Mouse (Mus musculus): ENCODE measurements around the gene Syce3. TPM values are rescaled to one million over a fixed set of nuclear protein-coding genes. Genes with fewer than 3 reads are reported as not detected.

Syce3 gene
- polyA plus RNA-seq, 1 experiment from 2014 or later = not detected

- DNase-seq (ENCODE audit: low spot score) = no peak
- no peak within 1 kb of the TSS for H3K27ac ChIP-seq
Observed at GRCm38 (mm10) chr15:89376957-89377356, 33.3 kb downstream of the Syce3 start, which contains the start of gene Tymp. Gene Tymp, minus strand, starts transcription at chr15:89377039.

GRCm38 (mm10) chr15:89376040-89376439 lies 34.3 kb downstream of the Syce3 start:
- Histone ChIP-seq H3K4me3 (no peak overlapping the region), H3K36me3 (peaks cover 21% of the 10 kb centered on the region), H3K4me1 (replicated peaks) (peaks cover 53% of the 10 kb centered on the region), H3K27ac (no peak overlapping the region), H3K9me3 (no peaks in the 10 kb centered on the region), H3K27me3 (ENCODE audit: insufficient read depth, poor library complexity, severe bottlenecking) (peaks cover 57% of the 10 kb centered on the region)
- DNase-seq (ENCODE audit: low spot score) = no peak
- 77% methylated on average over 7 of the region's 7 CpGs for WGBS

More at GRCm38 (mm10) chr15:89376957-89377356, 33.3 kb downstream of the Syce3 start, which contains the start of gene Tymp:
- H3K36me3 ChIP-seq = peaks cover 12% of the 10 kb centered on the region
- H3K4me1 ChIP-seq (replicated peaks) = peaks cover 51% of the 10 kb centered on the region
- H3K9me3 ChIP-seq = no peaks in the 10 kb centered on the region
- peaks cover 65% of the 10 kb centered on the region for H3K27me3 ChIP-seq (ENCODE audit: insufficient read depth, poor library complexity, severe bottlenecking)
- WGBS = 17% methylated on average over 16 of the region's 16 CpGs
- H3K4me3 ChIP-seq = peak within 1 kb of the TSS; percentile 55

GRCm38 (mm10) chr15:89374801-89375534 lies 35.3 kb downstream of the Syce3 start:
- 92% methylated on average over 17 of the region's 17 CpGs for WGBS
- Histone ChIP-seq H3K27ac (peak overlapping the region; percentile 95; the same call in 1 of the 2 replicates), H3K27me3 (ENCODE audit: insufficient read depth, poor library complexity, severe bottlenecking) (peaks cover 47% of the 10 kb centered on the region), H3K9me3 (no peaks in the 10 kb centered on the region), H3K4me1 (replicated peaks) (peaks cover 53% of the 10 kb centered on the region), H3K36me3 (peaks cover 32% of the 10 kb centered on the region), H3K4me3 (no peak overlapping the region)
- no peak for DNase-seq (ENCODE audit: low spot score)

GRCm38 (mm10) chr15:89374340-89374739 lies 36.0 kb downstream of the Syce3 start:
- 51% methylated on average over 9 of the region's 9 CpGs for WGBS
- Histone ChIP-seq H3K4me1 (replicated peaks) (peaks cover 51% of the 10 kb centered on the region), H3K27ac (peak overlapping the region; percentile 95), H3K9me3 (no peaks in the 10 kb centered on the region), H3K4me3 (peak overlapping the region; percentile 71), H3K27me3 (ENCODE audit: insufficient read depth, poor library complexity, severe bottlenecking) (peaks cover 40% of the 10 kb centered on the region), H3K36me3 (peaks cover 38% of the 10 kb centered on the region)
- DNase-seq (ENCODE audit: low spot score) = no peak

- under 1% methylated on average over 42 of the region's 42 CpGs for WGBS
- Histone ChIP-seq H3K4me1 (replicated peaks) (peaks cover 45% of the 10 kb centered on the region), H3K36me3 (peaks cover 44% of the 10 kb centered on the region), H3K9me3 (no peaks in the 10 kb centered on the region), H3K27me3 (ENCODE audit: insufficient read depth, poor library complexity, severe bottlenecking) (peaks cover 35% of the 10 kb centered on the region), H3K27ac (peak within 1 kb of the TSS; percentile 95), H3K4me3 (peak within 1 kb of the TSS; percentile 71)
- peak; percentile 97 for DNase-seq (ENCODE audit: low spot score)
Observed at GRCm38 (mm10) chr15:89373762-89374248, 36.5 kb downstream of the Syce3 start, which contains the start of gene Sco2. Gene Sco2, minus strand, starts transcription at chr15:89373846.

GRCm38 (mm10) chr15:89373027-89373761 lies 37.1 kb downstream of the Syce3 start:
- 3% methylated on average over 35 of the region's 35 CpGs for WGBS
- Histone ChIP-seq H3K36me3 (peaks cover 50% of the 10 kb centered on the region), H3K27ac (peak overlapping the region; percentile 95), H3K9me3 (no peaks in the 10 kb centered on the region), H3K4me3 (peak overlapping the region; percentile 71), H3K4me1 (replicated peaks) (peaks cover 39% of the 10 kb centered on the region), H3K27me3 (ENCODE audit: insufficient read depth, poor library complexity, severe bottlenecking) (peaks cover 29% of the 10 kb centered on the region)
- peak; percentile 79 for DNase-seq (ENCODE audit: low spot score)

- peaks cover 56% of the 10 kb centered on the region for H3K36me3 ChIP-seq
- 89% methylated on average over 7 of the region's 7 CpGs for WGBS
- H3K9me3 ChIP-seq = no peaks in the 10 kb centered on the region
- H3K27me3 ChIP-seq (ENCODE audit: insufficient read depth, poor library complexity, severe bottlenecking) = peaks cover 22% of the 10 kb centered on the region
- H3K4me3 ChIP-seq = peak overlapping the region; percentile 71
- peaks cover 33% of the 10 kb centered on the region for H3K4me1 ChIP-seq (replicated peaks)
- peak overlapping the region; percentile 95; the same call in 1 of the 2 replicates for H3K27ac ChIP-seq
- DNase-seq (ENCODE audit: low spot score) = no peak
Observed at GRCm38 (mm10) chr15:89372536-89372935, 37.8 kb downstream of the Syce3 start.

DNA sequence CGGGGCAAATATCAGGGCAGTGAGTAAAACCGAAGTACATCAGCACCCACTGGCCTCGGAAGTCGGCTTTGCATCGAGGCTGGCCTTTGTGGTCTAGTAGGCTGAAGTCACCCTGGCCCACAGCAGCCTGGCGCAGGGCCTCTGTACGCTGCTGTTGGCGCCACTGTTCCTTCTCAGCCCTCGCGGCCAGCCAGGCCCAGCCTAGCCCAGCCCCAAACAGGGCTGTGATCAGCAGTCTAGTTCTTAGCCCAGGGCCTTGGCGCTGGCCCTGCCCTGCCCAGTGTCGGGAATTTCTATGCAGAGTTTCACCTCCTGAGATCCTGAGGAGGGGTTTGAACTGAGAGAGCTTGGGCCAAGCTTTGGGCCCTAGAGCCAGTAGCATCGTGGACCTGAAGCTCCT lies 38.2 kb downstream of the Syce3 start:
- WGBS = 92% methylated on average over 13 of the region's 13 CpGs
- H3K36me3 ChIP-seq = peaks cover 61% of the 10 kb centered on the region

GRCm38 (mm10) chr15:89365141-89365551 lies 45.2 kb downstream of the Syce3 start:
- 94% methylated on average over 4 of the region's 4 CpGs for WGBS
- Histone ChIP-seq H3K36me3 (peaks cover 100% of the 10 kb centered on the region), H3K9me3 (no peaks in the 10 kb centered on the region), H3K27me3 (ENCODE audit: insufficient read depth, poor library complexity, severe bottlenecking) (no peaks in the 10 kb centered on the region), H3K27ac (no peak overlapping the region), H3K4me3 (no peak overlapping the region), H3K4me1 (replicated peaks) (no peaks in the 10 kb centered on the region)
- DNase-seq (ENCODE audit: low spot score) = no peak

More for the DNA sequence above, 38.2 kb downstream of the Syce3 start:
- Histone ChIP-seq H3K27me3 (ENCODE audit: insufficient read depth, poor library complexity, severe bottlenecking) (peaks cover 18% of the 10 kb centered on the region), H3K4me1 (replicated peaks) (peaks cover 28% of the 10 kb centered on the region), H3K9me3 (no peaks in the 10 kb centered on the region), H3K4me3 (peak overlapping the region; percentile 71; the same call in 1 of the 2 replicates), H3K27ac (no peak overlapping the region; the same call in 1 of the 2 replicates)
- no peak for DNase-seq (ENCODE audit: low spot score)

DNA sequence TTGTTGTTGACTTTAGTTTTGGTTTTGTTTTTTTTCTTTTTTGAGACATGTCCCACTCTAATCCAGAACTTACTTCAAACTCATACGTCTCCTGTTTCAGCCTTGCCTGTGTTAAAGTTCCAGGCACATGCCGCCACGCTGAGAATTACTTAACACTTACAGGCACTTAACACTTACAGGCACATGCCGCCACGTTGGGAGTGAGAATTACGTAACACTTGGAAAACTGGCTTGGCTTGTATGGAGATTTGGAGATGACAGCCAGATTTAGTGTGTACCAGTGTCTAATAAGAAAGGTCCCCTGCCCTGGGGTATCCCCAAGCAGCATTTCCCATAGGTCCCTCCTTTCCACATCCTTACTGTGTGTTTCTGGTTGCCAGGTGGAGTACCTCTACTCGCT lies 47.3 kb downstream of the Syce3 start:
- no peaks in the 10 kb centered on the region for H3K9me3 ChIP-seq
- DNase-seq (ENCODE audit: low spot score) = no peak
- peaks cover 97% of the 10 kb centered on the region for H3K36me3 ChIP-seq
- H3K4me1 ChIP-seq (replicated peaks) = peaks cover 5% of the 10 kb centered on the region; the same call in 1 of the 2 replicates
- H3K27ac ChIP-seq = no peak overlapping the region
- WGBS = 95% methylated on average over 7 of the region's 7 CpGs
- no peak overlapping the region for H3K4me3 ChIP-seq
- H3K27me3 ChIP-seq (ENCODE audit: insufficient read depth, poor library complexity, severe bottlenecking) = no peaks in the 10 kb centered on the region

- no peaks in the 10 kb centered on the region for H3K9me3 ChIP-seq
- H3K36me3 ChIP-seq = peaks cover 64% of the 10 kb centered on the region
- H3K4me1 ChIP-seq (replicated peaks) = peaks cover 32% of the 10 kb centered on the region
- DNase-seq (ENCODE audit: low spot score) = no peak
- WGBS = 94% methylated on average over 3 of the region's 3 CpGs
- H3K27me3 ChIP-seq (ENCODE audit: insufficient read depth, poor library complexity, severe bottlenecking) = no peaks in the 10 kb centered on the region
- no peak overlapping the region for H3K4me3 ChIP-seq
- no peak overlapping the region for H3K27ac ChIP-seq
Observed at GRCm38 (mm10) chr15:89358784-89359183, 51.5 kb downstream of the Syce3 start.

DNA sequence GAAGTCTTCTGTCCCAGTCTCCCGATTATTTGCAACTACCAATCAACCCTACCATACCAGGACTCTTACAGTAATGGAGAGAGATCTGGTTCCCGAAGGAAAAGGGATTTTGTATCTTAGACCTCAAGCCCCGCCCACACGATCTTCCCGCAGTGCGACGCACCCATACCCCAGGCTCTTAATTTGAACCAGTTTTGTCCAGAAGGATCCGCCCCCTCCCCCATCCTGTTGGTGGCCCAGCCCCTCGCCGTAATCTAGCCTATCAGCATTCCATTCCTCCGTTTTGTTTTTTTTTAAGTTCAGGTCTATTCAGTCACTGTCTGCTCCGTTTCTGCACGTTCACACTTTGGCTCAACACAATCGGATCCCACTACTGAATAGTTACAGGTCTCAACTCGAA lies 53.9 kb downstream of the Syce3 start:
- under 1% methylated on average over 15 of the region's 15 CpGs for WGBS
- DNase-seq (ENCODE audit: low spot score) = peak; percentile 90
- Histone ChIP-seq H3K9me3 (no peaks in the 10 kb centered on the region), H3K27me3 (ENCODE audit: insufficient read depth, poor library complexity, severe bottlenecking) (no peaks in the 10 kb centered on the region), H3K27ac (peak overlapping the region; percentile 95), H3K4me1 (replicated peaks) (peaks cover 34% of the 10 kb centered on the region), H3K36me3 (peaks cover 64% of the 10 kb centered on the region), H3K4me3 (peak overlapping the region; percentile 89)

Data from hindbrain, embryonic 10.5 days (tissue).